Mouse (Mus musculus) intestine, embryonic 15.5 days (tissue): ENCODE results near the gene Copz1. TPM values are rescaled to one million over a fixed set of nuclear protein-coding genes. Genes with fewer than 3 reads are reported as not detected.
A peak's percentile ranks its signal among the peaks of the same experiment; 100 is the strongest.

Experiments
- ATAC-seq: fragments of 200-750 bp; cut with Nextera tagmentation; 2 replicates; pipeline ENCODE4 v1.8.0; 2017; ENCODE audit warnings: moderate TSS enrichment, moderate library complexity
- H3K27ac ChIP-seq: fragments of 300-500 bp; sonication (generic); 2 replicates; pipeline ENCODE4 v1.5.1; 2015; ENCODE audit warnings: mild to moderate bottlenecking, inconsistent platforms
- H3K27me3 ChIP-seq: fragments of 300-500 bp; sonication (generic); replicated peaks from 2 replicates; pipeline ENCODE4 v1.6.1; 2015; ENCODE audit warnings: inconsistent platforms
- H3K36me3 ChIP-seq: fragments of 300-500 bp; sonication (generic); 2 replicates; pipeline ENCODE4 v1.6.1; 2015; ENCODE audit warnings: inconsistent platforms
- H3K4me1 ChIP-seq: fragments of 300-500 bp; sonication (generic); replicated peaks from 2 replicates; pipeline ENCODE4 v1.6.1; 2015; ENCODE audit warnings: inconsistent platforms
- H3K4me2 ChIP-seq: fragments of 300-500 bp; sonication (generic); replicated peaks from 2 replicates; pipeline ENCODE4 v1.6.1; 2015; ENCODE audit warnings: mild to moderate bottlenecking, inconsistent platforms
- H3K4me3 ChIP-seq: fragments of 300-500 bp; sonication (generic); replicated peaks from 2 replicates; pipeline ENCODE4 v1.5.1; 2015; ENCODE audit warnings: inconsistent platforms
- H3K9ac ChIP-seq: fragments of 300-500 bp; sonication (generic); 2 replicates; pipeline ENCODE4 v1.6.1; 2015; ENCODE audit warnings: inconsistent platforms
- H3K9me3 ChIP-seq: fragments of 300-500 bp; sonication (generic); 2 replicates; pipeline ENCODE4 v1.6.1; 2016; ENCODE audit warnings: inconsistent platforms
- WGBS: fragments of 180-500 bp; shearing (Covaris S2); methylation state at CpG from one replicate; pipeline ENCODE4 v1.1.7; 2015; 5-methylcytosine and 5-hydroxymethylcytosine counted together
- polyA plus RNA-seq: library from polyadenylated mRNA; unstranded; fragments of >200 nt; fragmentation: Nextera tagmentation; extraction: Ambion mirVana; gene quantifications from 2 replicates; pipeline ENCODE4 v1.2.1, GENCODE M21; 2015

Gene Copz1
- polyA plus RNA-seq, 1 experiment from 2014 or later, result 262 TPM

DNA sequence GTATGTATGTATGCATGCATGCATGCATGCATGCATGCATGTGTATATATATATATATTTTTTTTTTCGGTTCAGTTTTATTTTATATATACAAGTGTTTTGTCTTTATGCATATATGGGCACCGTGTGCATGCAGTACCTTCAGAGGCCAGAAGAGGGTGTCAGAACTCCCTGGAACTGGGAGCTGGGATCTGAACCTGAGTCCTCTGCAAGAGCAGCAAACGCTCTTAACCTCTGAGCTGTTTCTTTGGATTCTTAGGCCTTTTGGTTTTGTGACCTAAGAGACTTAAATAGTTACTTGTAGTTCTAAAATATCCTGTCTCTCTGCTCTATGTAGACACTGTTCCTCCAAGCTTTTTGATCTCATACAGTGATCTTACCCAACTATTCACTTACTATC is 11.6 kb downstream of the Copz1 start:
- H3K4me1 ChIP-seq, result peaks cover 13% of the 10 kb centered on the region
- no peak overlapping the region for H3K9ac ChIP-seq
- H3K9me3 ChIP-seq, result no peaks in the 10 kb centered on the region
- ATAC-seq, result no peak
- no peak overlapping the region for H3K4me2 ChIP-seq
- no peaks in the 10 kb centered on the region for H3K27me3 ChIP-seq
- H3K27ac ChIP-seq, result no peak overlapping the region
- H3K4me3 ChIP-seq, result no peak overlapping the region
- WGBS, result 65% methylated on average over 3 of the region's 3 CpGs
- no peaks in the 10 kb centered on the region for H3K36me3 ChIP-seq

GRCm38 (mm10) chr15:103284647-103285046 is 12.1 kb downstream of the Copz1 start:
- Histone ChIP-seq H3K4me3 (no peak overlapping the region), H3K9me3 (no peaks in the 10 kb centered on the region), H3K36me3 (no peaks in the 10 kb centered on the region), H3K27me3 (no peaks in the 10 kb centered on the region), H3K27ac (no peak overlapping the region), H3K9ac (no peak overlapping the region), H3K4me2 (no peak overlapping the region), H3K4me1 (peaks cover 14% of the 10 kb centered on the region)
- no peak for ATAC-seq
- WGBS, result 43% methylated on average over 2 of the region's 2 CpGs

GRCm38 (mm10) chr15:103285778-103286417 is 13.4 kb downstream of the Copz1 start:
- Histone ChIP-seq H3K4me3 (no peak overlapping the region), H3K27ac (no peak overlapping the region)
- 68% methylated on average over 1 of the region's 1 CpGs for WGBS

DNA sequence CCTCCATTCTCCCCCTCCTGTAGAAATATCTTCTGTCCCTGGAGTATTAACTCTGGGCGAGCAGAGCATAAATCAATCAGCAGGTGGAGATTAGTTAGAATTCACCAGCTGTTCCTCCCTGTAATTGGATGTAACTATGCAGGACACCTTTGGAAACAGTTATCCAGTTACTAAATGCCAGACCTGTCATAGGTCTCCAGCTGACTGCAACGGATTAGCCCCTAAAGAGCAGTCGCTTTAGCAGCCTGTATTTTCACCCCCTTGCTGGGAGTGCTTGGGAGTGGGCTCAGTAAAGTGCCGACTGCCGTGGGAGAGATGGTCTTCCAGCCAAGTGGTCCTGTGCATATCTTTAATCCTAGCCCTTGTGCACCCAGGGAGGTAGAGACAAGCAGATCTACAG is 17.1 kb downstream of the Copz1 start:
- no peak overlapping the region for H3K4me3 ChIP-seq
- peaks cover 15% of the 10 kb centered on the region for H3K36me3 ChIP-seq
- no peak for ATAC-seq
- no peak overlapping the region for H3K27ac ChIP-seq
- 44% methylated on average over 5 of the region's 5 CpGs for WGBS
- no peaks in the 10 kb centered on the region for H3K27me3 ChIP-seq
- H3K4me1 ChIP-seq, result peaks cover 14% of the 10 kb centered on the region
- no peaks in the 10 kb centered on the region for H3K9me3 ChIP-seq
- H3K9ac ChIP-seq, result no peak overlapping the region
- no peak overlapping the region for H3K4me2 ChIP-seq

More at GRCm38 (mm10) chr15:103285778-103286417, 13.4 kb downstream of the Copz1 start:
- Histone ChIP-seq H3K4me1 (peaks cover 12% of the 10 kb centered on the region), H3K9me3 (no peaks in the 10 kb centered on the region), H3K9ac (no peak overlapping the region), H3K27me3 (no peaks in the 10 kb centered on the region), H3K4me2 (no peak overlapping the region), H3K36me3 (no peaks in the 10 kb centered on the region; the same call in 1 of the 2 replicates)
- no peak for ATAC-seq

DNA sequence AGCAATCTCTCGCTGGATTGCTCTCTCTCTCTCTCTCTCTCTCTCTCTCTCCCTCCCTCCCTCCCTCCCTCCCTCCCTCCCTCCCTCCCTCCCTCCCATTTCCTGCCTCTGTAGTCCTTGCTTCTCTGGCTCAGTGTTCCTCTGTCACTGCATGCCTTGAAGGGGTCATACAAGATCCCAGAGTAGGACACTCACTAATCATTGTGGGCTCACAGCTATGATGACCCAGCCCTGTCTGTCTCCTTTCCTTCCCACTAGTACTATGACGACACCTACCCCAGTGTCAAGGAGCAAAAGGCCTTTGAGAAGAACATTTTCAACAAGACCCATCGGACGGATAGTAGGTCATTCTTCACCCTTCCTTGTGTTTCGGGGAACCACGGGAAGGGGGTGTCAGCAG is 17.9 kb downstream of the Copz1 start:
- Histone ChIP-seq H3K9ac (no peak overlapping the region), H3K9me3 (no peaks in the 10 kb centered on the region), H3K27ac (no peak overlapping the region), H3K36me3 (peaks cover 15% of the 10 kb centered on the region), H3K4me3 (no peak overlapping the region), H3K4me2 (no peak overlapping the region), H3K4me1 (peaks cover 12% of the 10 kb centered on the region), H3K27me3 (no peaks in the 10 kb centered on the region)
- ATAC-seq, result no peak
- WGBS, result 64% methylated on average over 6 of the region's 6 CpGs

GRCm38 (mm10) chr15:103290843-103291242 is 18.3 kb downstream of the Copz1 start:
- 69% methylated on average over 9 of the region's 9 CpGs for WGBS

DNA sequence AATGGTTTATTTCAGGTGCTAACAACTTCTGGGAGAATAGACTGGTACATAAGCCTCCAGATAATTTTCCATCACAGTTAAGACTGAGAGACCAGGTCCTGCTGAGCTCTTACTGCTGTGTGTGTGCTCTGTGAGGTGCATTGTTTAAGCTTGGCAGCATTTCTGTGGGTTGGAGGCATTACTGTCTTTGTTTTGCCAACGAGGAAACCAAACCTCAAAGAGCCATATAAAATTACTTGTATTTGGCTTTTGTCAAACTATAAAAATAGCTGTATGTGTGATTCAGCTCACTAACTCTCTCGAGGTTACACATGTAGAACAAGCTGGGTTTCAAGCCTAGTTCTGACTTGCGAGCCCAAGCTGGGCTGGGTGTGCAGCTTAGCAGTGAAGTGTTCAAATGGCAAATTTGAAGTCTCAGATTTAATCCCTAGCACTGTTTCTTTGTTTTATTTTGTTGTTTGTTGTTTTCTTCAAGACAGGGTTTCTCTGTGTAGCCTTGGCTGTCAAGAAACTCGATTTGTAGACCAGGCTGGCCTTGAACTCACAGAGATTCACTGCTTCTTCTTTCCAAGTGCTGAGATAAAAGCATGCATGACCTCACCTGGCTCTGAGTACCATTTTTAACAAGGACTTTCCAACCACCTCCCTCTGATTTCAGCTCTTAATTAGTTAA is 20.3 kb downstream of the Copz1 start:
- WGBS, result 87% methylated on average over 4 of the region's 4 CpGs
- H3K9me3 ChIP-seq, result no peaks in the 10 kb centered on the region
- ATAC-seq, result no peak
- no peaks in the 10 kb centered on the region for H3K27me3 ChIP-seq
- 0 out of 2 replicates have a peak, but pooled peaks cover 8% of the 10 kb centered on the region for H3K4me1 ChIP-seq
- H3K4me2 ChIP-seq, result no peak overlapping the region
- no peak overlapping the region for H3K9ac ChIP-seq
- no peak overlapping the region for H3K27ac ChIP-seq
- peaks cover 32% of the 10 kb centered on the region for H3K36me3 ChIP-seq
- no peak overlapping the region for H3K4me3 ChIP-seq

More at GRCm38 (mm10) chr15:103290843-103291242, 18.3 kb downstream of the Copz1 start:
- ATAC-seq, result no peak
- H3K27me3 ChIP-seq, result no peaks in the 10 kb centered on the region
- peaks cover 8% of the 10 kb centered on the region; the same call in 1 of the 2 replicates for H3K4me1 ChIP-seq
- no peaks in the 10 kb centered on the region for H3K9me3 ChIP-seq
- H3K9ac ChIP-seq, result no peak overlapping the region
- 0 out of 2 replicates have a peak overlapping the region, but pooled peaks have one; percentile 13 for H3K27ac ChIP-seq
- H3K4me3 ChIP-seq, result no peak overlapping the region
- no peak overlapping the region for H3K4me2 ChIP-seq
- H3K36me3 ChIP-seq, result peaks cover 18% of the 10 kb centered on the region

DNA sequence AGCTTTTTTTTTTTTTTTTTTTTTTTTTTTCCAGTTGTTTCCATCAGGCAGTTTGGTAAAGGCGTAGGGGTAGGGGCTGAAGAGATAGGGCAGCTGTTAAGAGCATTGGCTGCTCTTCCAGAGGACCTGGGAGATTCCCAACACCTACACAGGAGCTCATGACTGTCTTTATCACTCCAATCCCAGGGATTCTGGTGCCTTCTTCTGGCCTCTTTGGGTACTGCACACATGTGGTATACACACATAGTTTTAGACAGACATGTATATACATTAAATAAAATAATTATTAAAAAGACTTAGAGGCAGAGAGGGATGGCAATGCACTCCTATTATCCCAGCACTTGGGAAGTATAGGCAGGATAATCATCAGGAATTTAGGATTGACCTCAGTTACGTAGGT is 20.9 kb downstream of the Copz1 start:
- Histone ChIP-seq H3K9me3 (no peaks in the 10 kb centered on the region), H3K27me3 (no peaks in the 10 kb centered on the region), H3K4me2 (no peak overlapping the region), H3K4me3 (no peak overlapping the region), H3K4me1 (0 out of 2 replicates have a peak, but pooled peaks cover 8% of the 10 kb centered on the region), H3K36me3 (peaks cover 32% of the 10 kb centered on the region), H3K9ac (no peak overlapping the region), H3K27ac (no peak overlapping the region)
- no peak for ATAC-seq
- 94% methylated on average over 2 of the region's 2 CpGs for WGBS

DNA sequence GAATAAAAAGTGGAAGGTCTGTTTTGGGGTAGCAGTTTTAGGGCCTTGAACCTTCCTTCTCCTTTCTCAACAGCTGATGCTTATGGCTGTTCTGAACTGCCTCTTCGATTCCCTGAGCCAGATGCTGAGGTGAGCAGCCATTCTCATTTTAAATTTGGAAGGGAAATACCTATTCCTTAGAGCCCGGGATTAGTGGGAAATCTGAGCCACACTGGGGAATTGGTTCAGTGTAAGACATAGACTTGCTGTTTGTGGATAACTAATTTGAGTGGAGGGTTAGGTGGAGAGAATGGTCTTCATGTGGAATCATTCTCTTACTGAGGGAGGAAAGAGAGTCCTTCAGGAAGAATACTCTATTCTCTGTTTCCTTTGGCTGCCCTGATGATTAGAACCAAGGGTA is 22.1 kb downstream of the Copz1 start:
- H3K27me3 ChIP-seq, result no peaks in the 10 kb centered on the region
- ATAC-seq, result no peak
- WGBS, result 85% methylated on average over 2 of the region's 2 CpGs
- no peak overlapping the region for H3K4me2 ChIP-seq
- H3K4me3 ChIP-seq, result no peak overlapping the region
- H3K9me3 ChIP-seq, result no peaks in the 10 kb centered on the region
- no peak overlapping the region for H3K27ac ChIP-seq
- no peak overlapping the region for H3K9ac ChIP-seq
- peaks cover 32% of the 10 kb centered on the region for H3K36me3 ChIP-seq
- 0 out of 2 replicates have a peak, but pooled peaks cover 16% of the 10 kb centered on the region for H3K4me1 ChIP-seq

- H3K4me2 ChIP-seq, result no peak overlapping the region
- peaks cover 32% of the 10 kb centered on the region for H3K36me3 ChIP-seq
- WGBS, result 32% methylated on average over 5 of the region's 5 CpGs
- H3K27me3 ChIP-seq, result no peaks in the 10 kb centered on the region
- H3K9ac ChIP-seq, result no peak overlapping the region
- no peaks in the 10 kb centered on the region for H3K9me3 ChIP-seq
- 0 out of 2 replicates have a peak overlapping the region, but pooled peaks have one; percentile 0 for H3K27ac ChIP-seq
- H3K4me1 ChIP-seq, result peaks cover 23% of the 10 kb centered on the region
- no peak for ATAC-seq
- H3K4me3 ChIP-seq, result no peak overlapping the region
Measured at GRCm38 (mm10) chr15:103295851-103296250, 23.3 kb downstream of the Copz1 start.

DNA sequence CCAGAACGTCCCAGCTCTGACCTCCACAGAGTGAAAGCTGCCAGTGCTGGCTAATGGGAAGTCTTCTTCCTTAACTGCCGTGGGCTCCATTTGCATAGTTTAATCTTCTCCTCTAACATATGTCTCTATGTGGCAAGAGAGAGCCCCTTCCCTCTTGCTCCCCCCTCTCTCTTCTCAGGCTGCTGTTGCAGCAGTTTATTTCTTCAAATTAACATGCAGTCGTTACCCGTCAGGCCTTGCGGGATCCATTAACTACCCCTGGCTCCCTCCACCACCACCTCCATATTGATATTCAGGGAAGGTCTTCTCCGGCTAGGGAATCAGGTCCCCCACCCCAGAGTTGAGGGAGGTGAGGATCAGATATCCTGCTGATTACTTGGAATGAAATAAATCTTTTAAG is 24.8 kb downstream of the Copz1 start:
- H3K4me3 ChIP-seq, result no peak overlapping the region
- no peaks in the 10 kb centered on the region for H3K27me3 ChIP-seq
- WGBS, result 72% methylated on average over 6 of the region's 6 CpGs
- ATAC-seq, result no peak
- H3K4me1 ChIP-seq, result peaks cover 34% of the 10 kb centered on the region
- no peaks in the 10 kb centered on the region for H3K9me3 ChIP-seq
- no peak overlapping the region for H3K9ac ChIP-seq
- no peak overlapping the region for H3K27ac ChIP-seq
- H3K36me3 ChIP-seq, result peaks cover 25% of the 10 kb centered on the region
- H3K4me2 ChIP-seq, result no peak overlapping the region

GRCm38 (mm10) chr15:103298026-103298425 is 25.5 kb downstream of the Copz1 start:
- Histone ChIP-seq H3K4me2 (no peak overlapping the region), H3K27ac (no peak overlapping the region), H3K9me3 (no peaks in the 10 kb centered on the region), H3K4me3 (no peak overlapping the region), H3K4me1 (peaks cover 42% of the 10 kb centered on the region), H3K9ac (no peak overlapping the region), H3K27me3 (no peaks in the 10 kb centered on the region), H3K36me3 (peaks cover 18% of the 10 kb centered on the region)
- ATAC-seq, result no peak
- WGBS, result 76% methylated on average over 3 of the region's 3 CpGs
